Mouse (Mus musculus) heart, adult 2 months (tissue): ENCODE results near the gene Zfp511.

Source experiments
- CTCF ChIP-seq: fragments of 200-600 bp; IDR thresholded peaks from 2 replicates; pipeline ENCODE4 v1.8.1; 2022; ENCODE audit warnings: antibody characterized with exemption, mild to moderate bottlenecking, moderate library complexity
- EP300 ChIP-seq: fragments of 200-500 bp; IDR thresholded peaks from 2 replicates; pipeline ENCODE4 v1.6.1; 2011; ENCODE audit warnings: low read depth, low read length, control low read depth; ENCODE audit not compliant: insufficient read depth
- POLR2A ChIP-seq: fragments of 200-500 bp; IDR thresholded peaks from 2 replicates; pipeline ENCODE4 v1.6.1; 2011; ENCODE audit warnings: mild to moderate bottlenecking, low read depth, low read length, control low read depth; ENCODE audit not compliant: insufficient read depth

DNA sequence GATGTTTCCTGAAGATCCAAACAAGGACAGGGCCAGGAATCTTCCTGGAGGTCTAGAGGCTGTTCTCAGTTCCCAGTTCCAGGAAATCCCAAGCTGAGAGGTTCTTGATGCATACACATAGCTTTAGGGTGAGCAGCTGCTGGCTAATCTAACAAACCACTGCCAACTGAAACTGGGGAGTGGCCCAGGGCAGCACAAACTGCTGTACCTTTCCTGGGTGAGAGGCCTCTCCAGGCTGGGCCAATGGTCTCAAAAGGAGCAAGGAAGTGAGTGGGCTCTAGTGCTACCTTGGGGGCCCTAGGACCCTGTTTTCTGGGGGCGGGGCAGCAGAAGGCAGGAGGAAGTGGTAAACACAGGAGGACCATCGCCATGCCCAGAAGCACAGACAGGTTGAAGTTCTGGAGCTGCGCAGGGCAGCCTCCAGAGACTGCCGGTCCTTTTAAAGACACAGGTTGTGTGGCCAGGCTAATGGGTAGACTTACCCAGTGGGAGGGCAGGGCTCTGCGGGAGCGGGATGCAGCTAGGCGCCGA, 45.3 kb upstream of the Zfp511 start:
- TF ChIP-seq POLR2A (no peak), CTCF (no peak), EP300 (no peak)
